Mouse (Mus musculus): ENCODE measurements around the gene Gpr146. TPM values are rescaled to one million over a fixed set of nuclear protein-coding genes. Genes with fewer than 3 reads are reported as not detected.

The Gpr146 gene
- polyA plus RNA-seq, 1 experiment from 2014 or later, result 2.5 TPM

GRCm38 (mm10) chr5:139403692-139404260 is 26.3 kb downstream of the Gpr146 start:
- Histone ChIP-seq H3K27ac (ENCODE audit: low read length) (no peak overlapping the region), H3K9me3 (ENCODE audit: control insufficient read depth, low read length) (no peaks in the 10 kb centered on the region), H3K4me1 (ENCODE audit: control insufficient read depth, insufficient read depth, low read length) (peaks cover 5% of the 10 kb centered on the region), H3K4me2 (ENCODE audit: low read depth, low read length) (no peak overlapping the region), H3K4me3 (ENCODE audit: low read length) (no peak overlapping the region), H3K36me3 (ENCODE audit: control insufficient read depth, insufficient read depth, low read length) (no peaks in the 10 kb centered on the region), H3K9ac (ENCODE audit: low read depth, low read length) (no peak overlapping the region), H3K27me3 (replicated peaks; ENCODE audit: control insufficient read depth, insufficient read depth, low read length) (no peaks in the 10 kb centered on the region)
- 92% methylated on average over 8 of the region's 8 CpGs for WGBS
- ATAC-seq, result no peak

- Histone ChIP-seq H3K36me3 (ENCODE audit: control insufficient read depth, insufficient read depth, low read length) (no peaks in the 10 kb centered on the region), H3K4me3 (ENCODE audit: low read length) (no peak within 1 kb of the TSS), H3K4me1 (ENCODE audit: control insufficient read depth, insufficient read depth, low read length) (peaks cover 11% of the 10 kb centered on the region), H3K27ac (ENCODE audit: low read length) (no peak within 1 kb of the TSS), H3K4me2 (ENCODE audit: low read depth, low read length) (no peak within 1 kb of the TSS), H3K27me3 (replicated peaks; ENCODE audit: control insufficient read depth, insufficient read depth, low read length) (no peaks in the 10 kb centered on the region), H3K9me3 (ENCODE audit: control insufficient read depth, low read length) (no peaks in the 10 kb centered on the region), H3K9ac (ENCODE audit: low read depth, low read length) (no peak within 1 kb of the TSS)
- 78% methylated on average over 6 of the region's 6 CpGs for WGBS
- ATAC-seq, result no peak
Observed at GRCm38 (mm10) chr5:139404801-139405401, 27.4 kb downstream of the Gpr146 start, which contains the start of gene C130050O18Rik. C130050O18Rik (plus strand) TSS chr5:139405280.

GRCm38 (mm10) chr5:139405478-139405877 is 28.0 kb downstream of the Gpr146 start:
- no peak for ATAC-seq
- no peak overlapping the region for H3K4me2 ChIP-seq (ENCODE audit: low read depth, low read length)
- no peak overlapping the region for H3K27ac ChIP-seq (ENCODE audit: low read length)
- peaks cover 11% of the 10 kb centered on the region for H3K4me1 ChIP-seq (ENCODE audit: control insufficient read depth, insufficient read depth, low read length)
- no peaks in the 10 kb centered on the region for H3K9me3 ChIP-seq (ENCODE audit: control insufficient read depth, low read length)
- H3K36me3 ChIP-seq (ENCODE audit: control insufficient read depth, insufficient read depth, low read length), result no peaks in the 10 kb centered on the region
- 69% methylated on average over 7 of the region's 7 CpGs for WGBS
- H3K27me3 ChIP-seq (replicated peaks; ENCODE audit: control insufficient read depth, insufficient read depth, low read length), result no peaks in the 10 kb centered on the region
- H3K9ac ChIP-seq (ENCODE audit: low read depth, low read length), result no peak overlapping the region
- no peak overlapping the region for H3K4me3 ChIP-seq (ENCODE audit: low read length)

- H3K9ac ChIP-seq (ENCODE audit: low read depth, low read length), result no peak overlapping the region
- H3K27ac ChIP-seq (ENCODE audit: low read length), result no peak overlapping the region
Observed at GRCm38 (mm10) chr5:139405953-139406352, 28.5 kb downstream of the Gpr146 start.

GRCm38 (mm10) chr5:139407121-139407885 is 29.8 kb downstream of the Gpr146 start:
- Histone ChIP-seq H3K4me1 (ENCODE audit: control insufficient read depth, insufficient read depth, low read length) (peaks cover 11% of the 10 kb centered on the region), H3K9ac (ENCODE audit: low read depth, low read length) (0 out of 2 replicates have a peak overlapping the region, but pooled peaks have one; percentile 14), H3K9me3 (ENCODE audit: control insufficient read depth, low read length) (no peaks in the 10 kb centered on the region), H3K27me3 (replicated peaks; ENCODE audit: control insufficient read depth, insufficient read depth, low read length) (no peaks in the 10 kb centered on the region), H3K4me2 (ENCODE audit: low read depth, low read length) (no peak overlapping the region), H3K27ac (ENCODE audit: low read length) (no peak overlapping the region; the same call in 1 of the 2 replicates), H3K36me3 (ENCODE audit: control insufficient read depth, insufficient read depth, low read length) (no peaks in the 10 kb centered on the region), H3K4me3 (ENCODE audit: low read length) (no peak overlapping the region)
- no peak for ATAC-seq
- 87% methylated on average over 14 of the region's 14 CpGs for WGBS

More at GRCm38 (mm10) chr5:139405953-139406352, 28.5 kb downstream of the Gpr146 start:
- no peaks in the 10 kb centered on the region for H3K9me3 ChIP-seq (ENCODE audit: control insufficient read depth, low read length)
- H3K4me3 ChIP-seq (ENCODE audit: low read length), result no peak overlapping the region
- ATAC-seq, result no peak
- H3K4me1 ChIP-seq (ENCODE audit: control insufficient read depth, insufficient read depth, low read length), result peaks cover 11% of the 10 kb centered on the region
- no peak overlapping the region for H3K4me2 ChIP-seq (ENCODE audit: low read depth, low read length)
- H3K36me3 ChIP-seq (ENCODE audit: control insufficient read depth, insufficient read depth, low read length), result no peaks in the 10 kb centered on the region
- no peaks in the 10 kb centered on the region for H3K27me3 ChIP-seq (replicated peaks; ENCODE audit: control insufficient read depth, insufficient read depth, low read length)
- WGBS, result 59% methylated on average over 3 of the region's 3 CpGs

- H3K4me2 ChIP-seq (ENCODE audit: low read depth, low read length), result no peak overlapping the region
- H3K9me3 ChIP-seq (ENCODE audit: control insufficient read depth, low read length), result no peaks in the 10 kb centered on the region
- no peaks in the 10 kb centered on the region for H3K27me3 ChIP-seq (replicated peaks; ENCODE audit: control insufficient read depth, insufficient read depth, low read length)
- ATAC-seq, result no peak
- WGBS, result 73% methylated on average over 7 of the region's 7 CpGs
- H3K36me3 ChIP-seq (ENCODE audit: control insufficient read depth, insufficient read depth, low read length), result no peaks in the 10 kb centered on the region
- H3K4me1 ChIP-seq (ENCODE audit: control insufficient read depth, insufficient read depth, low read length), result peaks cover 15% of the 10 kb centered on the region
- no peak overlapping the region for H3K4me3 ChIP-seq (ENCODE audit: low read length)
- H3K9ac ChIP-seq (ENCODE audit: low read depth, low read length), result no peak overlapping the region
- no peak overlapping the region; the same call in 1 of the 2 replicates for H3K27ac ChIP-seq (ENCODE audit: low read length)
Observed at GRCm38 (mm10) chr5:139408511-139408910, 31.0 kb downstream of the Gpr146 start.

GRCm38 (mm10) chr5:139409412-139409811 is 31.9 kb downstream of the Gpr146 start:
- Histone ChIP-seq H3K27ac (ENCODE audit: low read length) (peak overlapping the region; percentile 33; the same call in 1 of the 2 replicates), H3K9me3 (ENCODE audit: control insufficient read depth, low read length) (no peaks in the 10 kb centered on the region), H3K27me3 (replicated peaks; ENCODE audit: control insufficient read depth, insufficient read depth, low read length) (no peaks in the 10 kb centered on the region), H3K4me2 (ENCODE audit: low read depth, low read length) (no peak overlapping the region), H3K9ac (ENCODE audit: low read depth, low read length) (0 out of 2 replicates have a peak overlapping the region, but pooled peaks have one; percentile 7), H3K36me3 (ENCODE audit: control insufficient read depth, insufficient read depth, low read length) (no peaks in the 10 kb centered on the region), H3K4me1 (ENCODE audit: control insufficient read depth, insufficient read depth, low read length) (peaks cover 18% of the 10 kb centered on the region), H3K4me3 (ENCODE audit: low read length) (no peak overlapping the region)
- ATAC-seq, result peak; percentile 56
- WGBS, result 49% methylated on average over 12 of the region's 12 CpGs

GRCm38 (mm10) chr5:139410056-139410455 is 32.6 kb downstream of the Gpr146 start:
- no peaks in the 10 kb centered on the region for H3K36me3 ChIP-seq (ENCODE audit: control insufficient read depth, insufficient read depth, low read length)
- 90% methylated on average over 4 of the region's 4 CpGs for whole genome bisulfite sequencing
- H3K9ac ChIP-seq (ENCODE audit: low read depth, low read length), result no peak overlapping the region
- ATAC-seq, result no peak
- no peaks in the 10 kb centered on the region for H3K27me3 ChIP-seq (replicated peaks; ENCODE audit: control insufficient read depth, insufficient read depth, low read length)
- H3K4me3 ChIP-seq (ENCODE audit: low read length), result no peak overlapping the region
- H3K9me3 ChIP-seq (ENCODE audit: control insufficient read depth, low read length), result no peaks in the 10 kb centered on the region
- H3K27ac ChIP-seq (ENCODE audit: low read length), result no peak overlapping the region
- no peak overlapping the region for H3K4me2 ChIP-seq (ENCODE audit: low read depth, low read length)
- H3K4me1 ChIP-seq (ENCODE audit: control insufficient read depth, insufficient read depth, low read length), result peaks cover 18% of the 10 kb centered on the region

- no peaks in the 10 kb centered on the region for H3K27me3 ChIP-seq (replicated peaks; ENCODE audit: control insufficient read depth, insufficient read depth, low read length)
- WGBS, result 89% methylated on average over 6 of the region's 6 CpGs
- no peak overlapping the region for H3K9ac ChIP-seq (ENCODE audit: low read depth, low read length)
- no peak overlapping the region for H3K4me3 ChIP-seq (ENCODE audit: low read length)
- H3K27ac ChIP-seq (ENCODE audit: low read length), result no peak overlapping the region
- peaks cover 14% of the 10 kb centered on the region for H3K4me1 ChIP-seq (ENCODE audit: control insufficient read depth, insufficient read depth, low read length)
- H3K36me3 ChIP-seq (ENCODE audit: control insufficient read depth, insufficient read depth, low read length), result no peaks in the 10 kb centered on the region
- no peaks in the 10 kb centered on the region for H3K9me3 ChIP-seq (ENCODE audit: control insufficient read depth, low read length)
- no peak overlapping the region for H3K4me2 ChIP-seq (ENCODE audit: low read depth, low read length)
- ATAC-seq, result no peak
Observed at GRCm38 (mm10) chr5:139411117-139411516, 33.6 kb downstream of the Gpr146 start.
